Mouse (Mus musculus) urinary bladder, postnatal 36 days (tissue): ENCODE measurements at regions not wholly inside any gene's neighbourhood (a gene's known extent, or its start where the extent isn't known, plus 50 kb on each side); places are given as distances from the start of the nearest gene placed in this dataset.
A peak's percentile ranks its signal among the peaks of the same experiment; 100 is the strongest.

Experiments
- DNase-seq, 2 experiments: peaks; one replicate each; pipeline ENCODE4 v3.0.0; 2022; ENCODE audit warnings: low spot score in 2 of 2, mixed read lengths in 1 of 2

GRCm38 (mm10) chr16:14800209-14800608, 106.2 kb upstream of the Efcab1 start:
- DNase-seq = peak; percentile 67 to 71

GRCm38 (mm10) chr16:14827008-14827407, 79.4 kb upstream of the Efcab1 start:
- peak in 1 of 2 experiments; percentile 3 for DNase-seq

- no peak for DNase-seq
Measured at GRCm38 (mm10) chr16:14840786-14841185, 65.6 kb upstream of the Efcab1 start.
